Mouse (Mus musculus): ENCODE results near the gene Rhno1. TPM values are rescaled to one million over a fixed set of nuclear protein-coding genes. Genes with fewer than 3 reads are reported as not detected.

The Rhno1 gene
- polyA plus RNA-seq, 1 experiment: 12.9 TPM

Other genes with a start within 250 kb of the Rhno1 start
- 112 and 128 TPM in 2 replicates for gene Tspan9, start 219.3 kb downstream of the Rhno1 start, polyA plus RNA-seq (2012; rRNA removed)
- 0.50 and 0.75 TPM in 2 replicates for gene Tead4, start 62.1 kb downstream of the Rhno1 start, polyA plus RNA-seq (2012; rRNA removed)
- 22.6 TPM in 2 replicates for gene Tulp3, start 7.1 kb downstream of the Rhno1 start, polyA plus RNA-seq (2012; rRNA removed)
- gene Foxm1, start 56 bp upstream of the Rhno1 start, polyA plus RNA-seq (2012; rRNA removed): 4.7 and 5.0 TPM in 2 replicates
- 0.10 TPM in 1 of 2 replicates, not detected in the other for gene Tex52, start 12.5 kb upstream of the Rhno1 start, polyA plus RNA-seq (2012; rRNA removed)
- gene Gm44596, start 12.6 kb upstream of the Rhno1 start, polyA plus RNA-seq (2012; rRNA removed): not detected in 2 replicates
- 5.0 and 5.6 TPM in 2 replicates for gene Nrip2, start 36.4 kb upstream of the Rhno1 start, polyA plus RNA-seq (2012; rRNA removed)
- gene Itfg2, start 62.0 kb upstream of the Rhno1 start, polyA plus RNA-seq (2012; rRNA removed): 10.9 and 15.7 TPM in 2 replicates
- gene Fkbp4, start 75.8 kb upstream of the Rhno1 start, polyA plus RNA-seq (2012; rRNA removed): 115 and 121 TPM in 2 replicates
- 0.09 TPM in 1 of 2 replicates, not detected in the other for gene Pzp, start 163.8 kb upstream of the Rhno1 start, polyA plus RNA-seq (2012; rRNA removed)
- not detected in 2 replicates for gene A2ml1, start 218.7 kb upstream of the Rhno1 start, polyA plus RNA-seq (2012; rRNA removed)

Data from urinary bladder, adult 2 months (tissue).